Mouse (Mus musculus): ENCODE measurements around the gene Xbp1.

- no peak for TF ChIP-seq CTCF (IDR thresholded peaks at IDR 0.05; ENCODE audit: insufficient read depth, low read length)
- TF ChIP-seq POLR2A (IDR thresholded peaks at IDR 0.05; ENCODE audit: borderline replicate concordance, extremely low read depth, low read depth, low read length), result no peak
Measured at GRCm38 (mm10) chr11:5525418-5525817, 5.0 kb downstream of the Xbp1 start.
